Mouse (Mus musculus): ENCODE data around the gene Denr. TPM values are rescaled to one million over a fixed set of nuclear protein-coding genes. Genes with fewer than 3 reads are reported as not detected.
A peak's percentile ranks its signal among the peaks of the same experiment; 100 is the strongest.

Gene Denr
- polyA plus RNA-seq, 1 experiment from 2014 or later, result 95.3 TPM

- Histone ChIP-seq H3K4me2 (ENCODE audit: low read length) (no peak overlapping the region), H3K36me3 (ENCODE audit: control insufficient read depth, insufficient read depth, low read length) (no peaks in the 10 kb centered on the region), H3K4me1 (ENCODE audit: control insufficient read depth, insufficient read depth, low read length) (peaks cover 8% of the 10 kb centered on the region; the same call in 1 of the 2 replicates), H3K27ac (ENCODE audit: low read depth, low read length) (no peak overlapping the region), H3K27me3 (replicated peaks; ENCODE audit: control insufficient read depth, insufficient read depth, low read length) (no peaks in the 10 kb centered on the region), H3K9me3 (replicated peaks; ENCODE audit: control insufficient read depth, low read length) (no peaks in the 10 kb centered on the region), H3K4me3 (ENCODE audit: low read depth, low read length) (no peak overlapping the region), H3K9ac (ENCODE audit: low read length) (no peak overlapping the region)
- WGBS, result 61% methylated on average over 6 of the region's 6 CpGs
- ATAC-seq (no peak), DNase-seq (ENCODE audit: low spot score) (no peak)
Observed at GRCm38 (mm10) chr5:123972453-123972852, 65.5 kb downstream of the Denr start.

- Histone ChIP-seq H3K4me3 (ENCODE audit: low read depth, low read length) (peak within 1 kb of the TSS; percentile 76), H3K4me1 (ENCODE audit: control insufficient read depth, insufficient read depth, low read length) (peaks cover 8% of the 10 kb centered on the region; the same call in 1 of the 2 replicates), H3K4me2 (ENCODE audit: low read length) (peak within 1 kb of the TSS; percentile 90), H3K9me3 (replicated peaks; ENCODE audit: control insufficient read depth, low read length) (no peaks in the 10 kb centered on the region), H3K27me3 (replicated peaks; ENCODE audit: control insufficient read depth, insufficient read depth, low read length) (no peaks in the 10 kb centered on the region), H3K9ac (ENCODE audit: low read length) (peak within 1 kb of the TSS; percentile 81), H3K36me3 (ENCODE audit: control insufficient read depth, insufficient read depth, low read length) (no peaks in the 10 kb centered on the region), H3K27ac (ENCODE audit: low read depth, low read length) (peak within 1 kb of the TSS; percentile 39; the same call in 1 of the 2 replicates)
- DNase-seq (ENCODE audit: low spot score) (peak; percentile 73), ATAC-seq (peak; percentile 85)
- 1% methylated on average over 78 of the region's 106 CpGs for WGBS
Observed at GRCm38 (mm10) chr5:123973299-123974178, 66.6 kb downstream of the Denr start, which contains the start of gene Hip1r. TSS of gene Hip1r (plus strand) at chr5:123973628.

DNA sequence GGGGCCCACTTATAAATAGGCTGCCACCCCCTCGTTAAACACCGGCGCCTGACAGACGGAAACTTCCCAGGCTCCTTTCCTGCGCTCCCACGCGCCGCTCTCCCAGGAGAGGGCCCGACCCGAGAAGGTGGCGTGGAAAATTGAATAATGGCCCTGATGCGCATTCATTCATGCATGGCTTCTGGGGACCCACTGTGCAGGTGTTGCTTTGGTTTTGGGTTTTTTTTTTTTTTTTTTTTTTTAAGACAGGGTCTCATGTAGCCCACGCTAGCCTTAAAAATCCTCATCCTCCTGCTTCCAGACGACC, 67.2 kb downstream of the Denr start:
- ATAC-seq (peak; percentile 28), DNase-seq (ENCODE audit: low spot score) (peak; percentile 36)
- Histone ChIP-seq H3K9me3 (replicated peaks; ENCODE audit: control insufficient read depth, low read length) (no peaks in the 10 kb centered on the region), H3K4me2 (ENCODE audit: low read length) (peak overlapping the region; percentile 90), H3K27ac (ENCODE audit: low read depth, low read length) (no peak overlapping the region), H3K9ac (ENCODE audit: low read length) (peak overlapping the region; percentile 81), H3K4me3 (ENCODE audit: low read depth, low read length) (peak overlapping the region; percentile 76), H3K27me3 (replicated peaks; ENCODE audit: control insufficient read depth, insufficient read depth, low read length) (no peaks in the 10 kb centered on the region), H3K36me3 (ENCODE audit: control insufficient read depth, insufficient read depth, low read length) (no peaks in the 10 kb centered on the region), H3K4me1 (ENCODE audit: control insufficient read depth, insufficient read depth, low read length) (peaks cover 8% of the 10 kb centered on the region; the same call in 1 of the 2 replicates)
- WGBS, result under 1% methylated on average over 14 of the region's 14 CpGs

GRCm38 (mm10) chr5:123974616-123975111, 67.7 kb downstream of the Denr start:
- H3K36me3 ChIP-seq (ENCODE audit: control insufficient read depth, insufficient read depth, low read length), result no peaks in the 10 kb centered on the region
- peak overlapping the region; percentile 76 for H3K4me3 ChIP-seq (ENCODE audit: low read depth, low read length)
- ATAC-seq (no peak), DNase-seq (ENCODE audit: low spot score) (peak; percentile 60)
- peak overlapping the region; percentile 90 for H3K4me2 ChIP-seq (ENCODE audit: low read length)
- WGBS, result 18% methylated on average over 11 of the region's 11 CpGs
- H3K27ac ChIP-seq (ENCODE audit: low read depth, low read length), result no peak overlapping the region
- peak overlapping the region; percentile 81 for H3K9ac ChIP-seq (ENCODE audit: low read length)
- peaks cover 8% of the 10 kb centered on the region; the same call in 1 of the 2 replicates for H3K4me1 ChIP-seq (ENCODE audit: control insufficient read depth, insufficient read depth, low read length)
- no peaks in the 10 kb centered on the region for H3K9me3 ChIP-seq (replicated peaks; ENCODE audit: control insufficient read depth, low read length)
- no peaks in the 10 kb centered on the region for H3K27me3 ChIP-seq (replicated peaks; ENCODE audit: control insufficient read depth, insufficient read depth, low read length)

GRCm38 (mm10) chr5:123975668-123976180, 68.7 kb downstream of the Denr start:
- Histone ChIP-seq H3K4me1 (ENCODE audit: control insufficient read depth, insufficient read depth, low read length) (peaks cover 8% of the 10 kb centered on the region; the same call in 1 of the 2 replicates), H3K27ac (ENCODE audit: low read depth, low read length) (no peak overlapping the region), H3K9me3 (replicated peaks; ENCODE audit: control insufficient read depth, low read length) (no peaks in the 10 kb centered on the region), H3K36me3 (ENCODE audit: control insufficient read depth, insufficient read depth, low read length) (no peaks in the 10 kb centered on the region), H3K27me3 (replicated peaks; ENCODE audit: control insufficient read depth, insufficient read depth, low read length) (no peaks in the 10 kb centered on the region), H3K4me3 (ENCODE audit: low read depth, low read length) (no peak overlapping the region), H3K4me2 (ENCODE audit: low read length) (no peak overlapping the region), H3K9ac (ENCODE audit: low read length) (no peak overlapping the region)
- no peak for DNase-seq (ENCODE audit: low spot score)
- no peak for ATAC-seq
- 80% methylated on average over 6 of the region's 6 CpGs for WGBS

DNA sequence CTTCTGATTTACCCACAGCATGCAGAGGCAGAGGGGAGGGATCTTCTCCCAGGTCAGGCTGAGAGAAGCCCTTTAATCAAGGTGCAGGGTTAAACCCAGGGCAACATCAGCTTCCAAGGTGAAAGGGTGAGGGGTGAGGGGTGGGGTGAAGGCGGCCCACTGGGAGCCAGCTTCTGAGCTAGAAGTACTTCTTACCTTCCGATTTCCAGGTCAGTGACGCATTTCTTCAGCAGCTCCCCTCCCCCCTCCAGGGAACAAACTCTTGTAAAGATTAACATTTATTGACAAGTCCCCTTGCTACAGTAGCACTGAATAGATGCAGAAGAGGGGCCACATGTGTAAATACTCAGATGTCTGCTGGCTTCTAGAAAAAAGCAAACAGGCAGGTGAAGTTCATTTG, 70.3 kb downstream of the Denr start:
- Histone ChIP-seq H3K4me1 (ENCODE audit: control insufficient read depth, insufficient read depth, low read length) (peaks cover 8% of the 10 kb centered on the region; the same call in 1 of the 2 replicates), H3K36me3 (ENCODE audit: control insufficient read depth, insufficient read depth, low read length) (no peaks in the 10 kb centered on the region), H3K9ac (ENCODE audit: low read length) (no peak overlapping the region), H3K4me2 (ENCODE audit: low read length) (no peak overlapping the region), H3K9me3 (replicated peaks; ENCODE audit: control insufficient read depth, low read length) (no peaks in the 10 kb centered on the region), H3K27me3 (replicated peaks; ENCODE audit: control insufficient read depth, insufficient read depth, low read length) (no peaks in the 10 kb centered on the region), H3K27ac (ENCODE audit: low read depth, low read length) (no peak overlapping the region), H3K4me3 (ENCODE audit: low read depth, low read length) (no peak overlapping the region)
- WGBS, result 54% methylated on average over 3 of the region's 3 CpGs
- ATAC-seq (no peak), DNase-seq (ENCODE audit: low spot score) (no peak)

GRCm38 (mm10) chr5:123978131-123978530, 71.2 kb downstream of the Denr start:
- Histone ChIP-seq H3K27ac (ENCODE audit: low read depth, low read length) (no peak overlapping the region), H3K4me3 (ENCODE audit: low read depth, low read length) (no peak overlapping the region), H3K4me1 (ENCODE audit: control insufficient read depth, insufficient read depth, low read length) (peaks cover 7% of the 10 kb centered on the region; the same call in 1 of the 2 replicates), H3K9ac (ENCODE audit: low read length) (no peak overlapping the region), H3K4me2 (ENCODE audit: low read length) (no peak overlapping the region), H3K36me3 (ENCODE audit: control insufficient read depth, insufficient read depth, low read length) (no peaks in the 10 kb centered on the region), H3K27me3 (replicated peaks; ENCODE audit: control insufficient read depth, insufficient read depth, low read length) (no peaks in the 10 kb centered on the region), H3K9me3 (replicated peaks; ENCODE audit: control insufficient read depth, low read length) (no peaks in the 10 kb centered on the region)
- DNase-seq (ENCODE audit: low spot score) (no peak), ATAC-seq (no peak)
- 78% methylated on average over 5 of the region's 5 CpGs for WGBS
